Mouse (Mus musculus) liver, postnatal 0 days (tissue): Measurements from ENCODE around the gene Gm10518.

ENCODE experiments used
- CTCF ChIP-seq: sonication (generic); IDR thresholded peaks from 2 replicates; pipeline ENCODE4 v1.5.1; 2016; ENCODE audit warnings: antibody characterized with exemption, low read depth
- EP300 ChIP-seq: IDR thresholded peaks from 2 replicates; pipeline ENCODE4 v1.6.1; 2016; ENCODE audit warnings: antibody characterized with exemption, low read depth, mild to moderate bottlenecking

GRCm38 (mm10) chr1:179776831-179777230, 26.3 kb upstream of the Gm10518 start:
- TF ChIP-seq CTCF (no peak), EP300 (no peak)
